Mouse (Mus musculus): ENCODE measurements around the gene Ppm1h. TPM values are rescaled to one million over a fixed set of nuclear protein-coding genes. Genes with fewer than 3 reads are reported as not detected.

The Ppm1h gene
- total and polyA plus RNA-seq, 3 experiments = 6.9 to 14.9 TPM; not detected in 1

- H3K79me2 ChIP-seq (ENCODE audit: control insufficient read depth, insufficient read depth, low read length, poor library complexity) = no peaks in the 10 kb centered on the region
- no peaks in the 10 kb centered on the region for H3K9me3 ChIP-seq (replicated peaks; ENCODE audit: insufficient read depth, low read length)
- TF ChIP-seq TBP (IDR thresholded peaks at IDR 0.05; ENCODE audit: low read depth, low read length) = no peak
- no peak for TF ChIP-seq ZMIZ1 (IDR thresholded peaks at IDR 0.05; ENCODE audit: low read depth, low read length)
- no peak for TF ChIP-seq SIN3A (IDR thresholded peaks at IDR 0.05; ENCODE audit: low read length)
- no peak for TF ChIP-seq BHLHE40 (IDR thresholded peaks at IDR 0.05; ENCODE audit: borderline replicate concordance, low read depth, low read length)
- no peak for TF ChIP-seq CHD1 (IDR thresholded peaks at IDR 0.05; ENCODE audit: low read depth, low read length)
- no peak for TF ChIP-seq JUND (IDR thresholded peaks at IDR 0.05; ENCODE audit: low read depth, low read length)
- TF ChIP-seq ELF1 (IDR thresholded peaks at IDR 0.05; ENCODE audit: low read depth, low read length) = no peak
- no peak for TF ChIP-seq HCFC1 (IDR thresholded peaks at IDR 0.05; ENCODE audit: low read depth, low read length)
- TF ChIP-seq MAFK (IDR thresholded peaks at IDR 0.05; ENCODE audit: borderline replicate concordance, low read depth, low read length) = no peak
- no peak for TF ChIP-seq MAZ (IDR thresholded peaks at IDR 0.05; ENCODE audit: low read depth, low read length)
- no peak for TF ChIP-seq GABPA (IDR thresholded peaks at IDR 0.05; ENCODE audit: low read depth, low read length)
- no peaks in the 10 kb centered on the region for H3K27me3 ChIP-seq (ENCODE audit: control insufficient read depth in 1 of 2, insufficient read depth in 2 of 2, low read length in 2 of 2)
- peaks cover 0 to 10% of the 10 kb centered on the region in 2 experiments; a peak in 2 of 4 replicates for H3K36me3 ChIP-seq (ENCODE audit: control insufficient read depth in 1 of 2, insufficient read depth in 2 of 2, low read length in 2 of 2)
- no peak overlapping the region for H3K27ac ChIP-seq (ENCODE audit: control insufficient read depth, low read depth, low read length)
- H3K4me1 ChIP-seq (ENCODE audit: control insufficient read depth in 1 of 2, insufficient read depth in 2 of 2, low read length in 2 of 2) = peaks cover 3 to 13% of the 10 kb centered on the region in 2 experiments; a peak in 2 of 4 replicates
- H3K4me3 ChIP-seq (ENCODE audit: control insufficient read depth in 1 of 2, insufficient read depth in 1 of 2, low read depth in 2 of 2, low read length in 2 of 2) = no peak overlapping the region
- no peak for DNase-seq (ENCODE audit: low read depth, low spot score)
- no peak overlapping the region for H3K9ac ChIP-seq (ENCODE audit: control insufficient read depth, low read depth, low read length, poor library complexity, severe bottlenecking)
Measured at GRCm38 (mm10) chr10:122973241-122973640, 294.7 kb downstream of the Ppm1h start.

- Histone ChIP-seq H3K27ac (ENCODE audit: control insufficient read depth, low read depth, low read length) (peak overlapping the region; percentile 61), H3K4me3 (ENCODE audit: control insufficient read depth in 1 of 2, insufficient read depth in 1 of 2, low read depth in 2 of 2, low read length in 2 of 2) (peak overlapping the region; percentile 39 to 57), H3K27me3 (ENCODE audit: control insufficient read depth in 1 of 2, insufficient read depth in 2 of 2, low read length in 2 of 2) (no peaks in the 10 kb centered on the region), H3K4me1 (ENCODE audit: control insufficient read depth in 1 of 2, insufficient read depth in 2 of 2, low read length in 2 of 2) (peaks cover 3 to 13% of the 10 kb centered on the region in 2 experiments; a peak in 2 of 4 replicates), H3K36me3 (ENCODE audit: control insufficient read depth in 1 of 2, insufficient read depth in 2 of 2, low read length in 2 of 2) (peaks cover 0 to 10% of the 10 kb centered on the region in 2 experiments; a peak in 2 of 4 replicates), H3K79me2 (ENCODE audit: control insufficient read depth, insufficient read depth, low read length, poor library complexity) (no peaks in the 10 kb centered on the region), H3K9me3 (replicated peaks; ENCODE audit: insufficient read depth, low read length) (no peaks in the 10 kb centered on the region), H3K9ac (ENCODE audit: control insufficient read depth, low read depth, low read length, poor library complexity, severe bottlenecking) (peak overlapping the region; percentile 63)
- peak; percentile 82 for DNase-seq (ENCODE audit: low read depth, low spot score)
- no peak for TF ChIP-seq SMC3 (IDR thresholded peaks at IDR 0.05; ENCODE audit: low read depth, low read length)
- no peak for TF ChIP-seq ZMIZ1 (IDR thresholded peaks at IDR 0.05; ENCODE audit: low read depth, low read length)
- no peak for TF ChIP-seq ETS1 (IDR thresholded peaks at IDR 0.05; ENCODE audit: low read depth, low read length)
- TF ChIP-seq MAX (IDR thresholded peaks at IDR 0.05; ENCODE audit: low read length) = peak; percentile 37; the same call in 1 of the 2 replicates
- TF ChIP-seq HCFC1 (IDR thresholded peaks at IDR 0.05; ENCODE audit: low read depth, low read length) = 0 out of 2 replicates have a peak, but pooled peaks have one; percentile 15
- TF ChIP-seq MYC (IDR thresholded peaks at IDR 0.05; ENCODE audit: low read depth, low read length) = 0 out of 2 replicates have a peak, but pooled peaks have one; percentile 40
- TF ChIP-seq MAZ (IDR thresholded peaks at IDR 0.05; ENCODE audit: low read depth, low read length) = 0 out of 2 replicates have a peak, but pooled peaks have one; percentile 15
- TF ChIP-seq ZNF384 (IDR thresholded peaks at IDR 0.05; ENCODE audit: low read depth, low read length) = peak; percentile 73; the same call in 1 of the 2 replicates
- TF ChIP-seq RAD21 (IDR thresholded peaks at IDR 0.05; ENCODE audit: low read depth, low read length) = no peak
- TF ChIP-seq E2F4 (IDR thresholded peaks at IDR 0.05; ENCODE audit: borderline replicate concordance, low read depth, low read length) = no peak
- no peak for TF ChIP-seq TBP (IDR thresholded peaks at IDR 0.05; ENCODE audit: low read depth, low read length)
- no peak for TF ChIP-seq UBTF (IDR thresholded peaks at IDR 0.05; ENCODE audit: borderline replicate concordance, insufficient read depth, low read depth, low read length)
- no peak for TF ChIP-seq TCF12 (IDR thresholded peaks at IDR 0.05; ENCODE audit: low read depth, low read length)
- peak; percentile 43; the same call in 1 of the 2 replicates for TF ChIP-seq GATA1 (IDR thresholded peaks at IDR 0.05; ENCODE audit: low read depth, low read length)
- TF ChIP-seq SIN3A (IDR thresholded peaks at IDR 0.05; ENCODE audit: low read length) = peak; percentile 63
Measured at GRCm38 (mm10) chr10:122976038-122976437, 297.5 kb downstream of the Ppm1h start.
